Mouse (Mus musculus): ENCODE measurements around the gene Celsr1.

GRCm38 (mm10) chr15:86082551-86082961 is 49.0 kb upstream of the Celsr1 start:
- no peak for TF ChIP-seq CTCF (IDR thresholded peaks at IDR 0.05; ENCODE audit: low read depth)
- TF ChIP-seq EP300 (optimal IDR thresholded peaks at IDR 0.05) = no peak

All from stomach, postnatal 0 days (tissue).